Mouse (Mus musculus) ES-E14 (cell line): ENCODE data around the gene Tctex1d2.

Experiments
- CHD2 ChIP-seq: IDR thresholded peaks from 2 replicates; pipeline ENCODE4 v1.6.1; 2014; ENCODE audit warnings: mild to moderate bottlenecking, low read depth, low read length, inconsistent platforms
- HCFC1 ChIP-seq: IDR thresholded peaks from 2 replicates; pipeline ENCODE4 v1.6.1; 2012; ENCODE audit warnings: low read length, inconsistent platforms, borderline replicate concordance; ENCODE audit not compliant: insufficient read depth
- ZC3H11A ChIP-seq: IDR thresholded peaks from 2 replicates; pipeline ENCODE4 v1.6.1; 2012; ENCODE audit warnings: low read depth, mild to moderate bottlenecking, inconsistent platforms, low read length, borderline replicate concordance
- ZNF384 ChIP-seq: IDR thresholded peaks from 2 replicates; pipeline ENCODE4 v1.6.1; 2012; ENCODE audit warnings: low read depth, low read length, inconsistent platforms

DNA sequence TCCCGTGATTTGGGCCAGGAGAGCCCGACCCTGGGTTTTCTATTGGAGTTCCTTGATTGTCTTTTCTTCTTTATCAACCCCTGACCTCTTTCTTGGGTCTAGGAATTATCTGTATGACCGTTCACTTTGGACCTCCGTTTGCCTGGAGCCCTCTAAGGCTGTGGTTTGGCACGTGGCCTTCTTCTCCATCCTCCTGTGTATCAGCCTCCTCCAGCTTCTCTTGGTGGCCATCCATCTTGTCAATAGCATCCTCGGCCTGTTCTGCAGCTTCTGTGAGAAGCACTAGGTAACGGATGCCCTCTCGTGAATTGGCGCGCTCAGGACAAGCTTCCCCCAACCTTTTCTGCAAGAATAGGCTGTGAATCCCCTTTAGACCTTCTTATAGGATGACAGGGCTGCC, 11.8 kb upstream of the Tctex1d2 start:
- TF ChIP-seq HCFC1 (no peak), ZNF384 (no peak), CHD2 (no peak), ZC3H11A (no peak)
